In genomic region chr13:80936426-80936825, GRCm38 (mm10) we compare ENCODE assay signal across 13 mouse cellular contexts. TPM values are rescaled to one million over a fixed set of nuclear protein-coding genes. Genes with fewer than 3 reads are reported as not detected.
DNase-seq lines count a peak whose midpoint lies in the region.
"Had no signal": no experiment of that assay in that cellular context is flagged by ENCODE, and none has a peak within 500 bp of the region (broad histone marks: within the 10 kb centered on the region; RNA-seq: fewer than 3 reads in every experiment).

No protein-coding gene starts in this region.

- H3K9me3 ChIP-seq in heart, embryonic 10.5 days = no peaks in the 10 kb centered on the region
- H3K9me3 ChIP-seq: limb, embryonic 12.5 days had no signal

- H3K27me3 ChIP-seq in heart, embryonic 10.5 days (ENCODE audit: insufficient read depth, poor library complexity, severe bottlenecking) = no peaks in the 10 kb centered on the region
- H3K27me3 ChIP-seq: limb, embryonic 12.5 days had no signal

- peaks cover 11% of the 10 kb centered on the region for H3K4me1 ChIP-seq in heart, embryonic 10.5 days

- H3K27ac ChIP-seq in heart, embryonic 10.5 days = no peak overlapping the region
- H3K27ac ChIP-seq in macrophage = peak overlapping the region; percentile 35
- H3K27ac ChIP-seq: limb, embryonic 12.5 days had no signal

- no peak overlapping the region for H3K4me3 ChIP-seq in heart, embryonic 10.5 days
- H3K4me3 ChIP-seq in macrophage (ENCODE audit: inconsistent target) = no peak overlapping the region
- H3K4me3 ChIP-seq: limb, embryonic 12.5 days had no signal

- H3K36me3 ChIP-seq in heart, embryonic 10.5 days = no peaks in the 10 kb centered on the region
- no peaks in the 10 kb centered on the region for H3K36me3 ChIP-seq in macrophage (ENCODE audit: inconsistent target)
- H3K36me3 ChIP-seq: limb, embryonic 12.5 days had no signal

- WGBS in heart, embryonic 10.5 days = 41% methylated on average over 2 of the region's 2 CpGs
- 80% methylated on average over 2 of the region's 2 CpGs for WGBS in macrophage (ENCODE audit: missing documents)

- DNase-seq in heart, adult 9 months (ENCODE audit: low spot score in 2 of 2) = peak; percentile 27 to 43
- no peak for DNase-seq in heart, embryonic 10.5 days (ENCODE audit: low spot score)
- DNase-seq in Muller cell, postnatal 12 days (ENCODE audit: inconsistent ontology term) = peak; percentile 49
- peak; percentile 32 for DNase-seq in adrenal gland, postnatal 10 days
- no peak for DNase-seq in B cell, adult 2 months
- no peak for DNase-seq in kidney, adult 9 months
- DNase-seq: cerebellum, adult 9-10 months; forebrain, postnatal 0 days; kidney, adult 8-10 months; liver, postnatal 0 days; thymus, adult 18-20 months had no signal

- H3K79me2 ChIP-seq in macrophage (ENCODE audit: inconsistent target) = no peaks in the 10 kb centered on the region

RNA-seq across cellular contexts. Expression of gene Arrdc3, which starts 53.2 kb away (rescaled TPM):
- 52.4 and 54.2 TPM in 2 replicates for polyA plus RNA-seq in heart, embryonic 10.5 days (2016; fragmentation: Nextera tagmentation; extraction: Ambion mirVana)
- total RNA-seq in adrenal gland, postnatal 10 days (2021) = 100 to 1,000 TPM in 1 of 2 experiments, 10 to 100 TPM in 1; 96.7 to 109 TPM
- total RNA-seq in macrophage (2018; cell fraction: chromatin; rRNA removed) = 100 to 1,000 TPM in 12 of 26 experiments, 10 to 100 TPM in 11, 1 to 10 TPM in 3; 8.0 to 378 (median 60.0) TPM
- total RNA-seq in macrophage (2018; cell fraction: cytosol; rRNA removed) = 100 to 1,000 TPM in 11 of 26 experiments, 10 to 100 TPM in 13, 1 to 10 TPM in 2; 7.1 to 154 (median 91.5) TPM
- total RNA-seq in macrophage (2018; cell fraction: nucleus; rRNA removed) = 100 to 1,000 TPM in 9 of 26 experiments, 10 to 100 TPM in 15, 1 to 10 TPM in 2; 4.7 to 381 (median 49.8) TPM
- 43.8 to 78.6 TPM (median 54.2 TPM) in 3 replicates for polyA plus RNA-seq in macrophage (2018)

Comparison
In these comparisons a context has a peak if more than half of its experiments do, and no peak if none do; other contexts are left out.
1. DNase-seq: peak in heart, adult 9 months (2 of 2), Muller cell, postnatal 12 days (single experiment) and adrenal gland, postnatal 10 days (single experiment); none in heart, embryonic 10.5 days (single experiment), B cell, adult 2 months (0 of 2) and kidney, adult 9 months (single experiment).